Mouse (Mus musculus) heart, postnatal 0 days (tissue): ENCODE data around the gene Stx3.

ENCODE experiments used
- CTCF ChIP-seq: IDR thresholded peaks from 2 replicates; pipeline ENCODE4 v1.5.1; 2016; ENCODE audit warnings: antibody characterized with exemption, control low read depth, low read depth
- EP300 ChIP-seq: IDR thresholded peaks from 2 replicates; pipeline ENCODE4 v1.6.1; 2016; ENCODE audit warnings: antibody characterized with exemption, low read depth

DNA sequence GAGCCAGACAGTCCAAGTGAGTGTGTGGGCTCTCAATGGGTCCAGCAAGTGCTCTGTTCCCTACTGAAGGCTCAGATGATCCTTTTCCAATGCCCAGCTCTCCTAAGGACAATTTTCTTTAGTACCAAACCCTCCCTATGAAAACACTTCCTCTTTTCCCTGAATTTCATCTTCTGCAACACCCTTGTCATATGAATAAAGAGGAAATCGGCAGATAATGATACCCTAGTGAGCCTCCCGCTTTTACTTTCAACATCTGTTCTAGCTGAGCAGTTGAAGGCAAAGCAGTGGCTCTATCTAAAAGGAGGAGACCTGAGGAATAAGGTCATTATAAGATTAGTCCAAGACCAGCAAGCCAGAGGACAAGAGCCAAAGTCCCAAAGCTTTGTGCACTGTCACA is 10.8 kb downstream of the Stx3 start:
- TF ChIP-seq CTCF (no peak), EP300 (no peak)
